Mouse (Mus musculus) adrenal gland, postnatal 36 days (tissue): ENCODE measurements around the gene Mttp. TPM values are rescaled to one million over a fixed set of nuclear protein-coding genes. Genes with fewer than 3 reads are reported as not detected.
"Not testable (repeated sequence)": the region's sequence is repeated elsewhere in the genome, so short reads cannot be mapped to it uniquely, and the experiment has no call there.

Experiments used
- DNase-seq, 2 experiments: peaks; one replicate each; pipeline ENCODE4 v3.0.0; 2021; ENCODE audit warnings: mixed read lengths in 1 of 2
- long read RNA-seq, 2 experiments: library from polyadenylated mRNA; stranded (forward); transcript quantifications; one replicate each; pipeline ENCODE4 v2.0.0; 2021; ENCODE audit warnings: borderline sequencing depth in 2 of 2
- total RNA-seq, 2 experiments: library from RNA; stranded (reverse); gene quantifications; 2 replicates each; pipeline ENCODE4 v1.2.3; 2021

The Mttp gene
- total RNA-seq, result 10 to 100 TPM in 1 of 2 experiments, 1 to 10 TPM in 1; 6.5 to 15.9 TPM
- long read RNA-seq, experiment 1, partial matches to known transcripts, result 1 of 22 reads
- long read RNA-seq, experiment 1, other reads (novel, unspliced or antisense), result 21 of 22 reads
- long read RNA-seq, experiment 2, partial matches to known transcripts, result 2 of 4 reads
- long read RNA-seq, experiment 2, other reads (novel, unspliced or antisense), result 2 of 4 reads

DNA sequence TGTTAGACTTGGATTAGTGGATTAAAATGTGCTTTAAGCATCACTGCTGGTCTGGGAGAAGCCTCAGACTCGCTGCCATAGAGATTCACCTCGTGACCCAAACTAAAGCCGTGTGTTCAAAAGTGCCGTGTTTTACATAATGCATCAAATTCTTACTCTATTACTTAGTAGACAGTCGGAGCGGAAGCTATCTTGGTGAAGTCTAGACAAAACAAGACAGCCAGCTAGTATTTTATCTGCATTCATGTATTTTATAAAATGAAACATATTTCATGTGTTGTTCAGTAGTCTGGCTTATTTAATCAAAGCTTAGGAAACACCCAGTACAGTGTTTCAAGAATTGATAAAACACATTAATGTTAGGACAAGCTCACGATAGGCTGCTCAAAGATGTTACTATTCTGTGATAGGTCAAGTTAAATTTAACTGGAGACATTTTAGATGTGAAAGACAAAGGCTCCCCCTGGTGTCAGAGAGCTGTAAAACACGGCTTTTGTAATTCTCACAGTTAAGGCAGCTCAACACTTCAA is at the start of gene Mttp:
TSS of gene Mttp (minus strand) at position 327 of the 530 bp plus-strand sequence.
- peak; percentile 61 to 81 for DNase-seq

GRCm38 (mm10) chr3:138193683-138194302 is 49.0 kb upstream of the Mttp start, which contains the start of gene 4930579F01Rik:
4930579F01Rik (minus strand) TSS chr3:138193825.
- DNase-seq, result no peak

DNA sequence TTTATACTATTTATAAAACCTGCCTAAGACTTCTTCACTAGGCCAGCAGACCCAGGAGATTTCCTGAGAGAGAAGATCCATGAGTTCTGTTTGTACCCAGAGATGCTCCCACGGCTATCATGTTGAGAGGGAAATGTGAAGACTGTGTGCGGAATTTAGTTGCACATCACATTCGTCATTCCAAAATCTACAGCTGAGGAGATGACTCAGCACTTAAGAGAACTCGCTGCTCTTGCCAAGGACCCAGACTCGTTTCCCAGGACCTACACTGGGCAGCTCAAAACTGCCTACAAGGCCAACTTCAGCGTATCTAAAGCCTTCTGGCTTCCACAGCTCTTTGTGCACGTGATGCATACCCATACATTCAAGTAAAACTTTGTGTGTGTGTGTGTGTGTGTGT is 47.5 kb upstream of the Mttp start:
- peak; percentile 51 to 66 for DNase-seq

- DNase-seq, result no peak
Measured at GRCm38 (mm10) chr3:138185995-138186930, 41.5 kb upstream of the Mttp start.

- DNase-seq, result no peak
Measured at GRCm38 (mm10) chr3:138185290-138185689, 40.5 kb upstream of the Mttp start.

DNA sequence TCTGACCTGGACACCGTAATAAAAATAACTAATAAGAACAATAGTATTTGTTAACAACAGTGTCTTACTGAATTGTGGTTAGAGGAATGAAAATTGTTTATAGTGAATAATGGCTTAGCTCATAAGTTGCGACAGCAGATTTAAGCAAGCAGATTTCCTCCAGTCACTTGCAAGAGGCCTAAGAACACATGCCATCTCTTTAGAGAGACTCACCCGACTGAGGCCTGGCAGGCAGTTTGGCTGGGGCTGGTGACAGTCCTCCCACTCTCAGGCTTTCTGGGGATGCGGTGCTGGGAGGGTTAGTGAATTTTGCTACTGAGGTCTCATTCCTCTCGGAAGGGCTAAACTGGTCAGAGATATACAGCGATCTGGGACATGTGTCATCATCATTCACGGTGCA is 38.6 kb upstream of the Mttp start:
- DNase-seq, result no peak

DNA sequence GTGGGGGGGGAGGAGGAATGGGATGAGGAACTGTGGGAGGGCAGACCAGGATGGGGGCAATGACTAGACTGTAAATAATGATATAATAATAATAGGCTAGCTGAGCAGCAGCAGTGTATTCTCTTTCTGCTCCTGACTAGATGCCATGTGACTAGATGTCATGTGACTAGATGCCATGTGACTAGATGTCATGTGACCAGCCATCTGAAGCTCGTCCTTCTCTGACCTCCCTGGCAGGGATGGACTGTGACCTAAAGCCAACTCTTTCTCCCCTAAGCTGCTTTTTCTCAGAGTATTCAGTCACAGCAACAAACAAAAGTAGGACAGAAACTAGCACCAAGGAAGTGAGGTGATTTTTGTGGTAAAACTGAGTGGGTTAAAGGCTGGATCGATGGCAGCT is 37.3 kb upstream of the Mttp start:
- no peak for DNase-seq

DNA sequence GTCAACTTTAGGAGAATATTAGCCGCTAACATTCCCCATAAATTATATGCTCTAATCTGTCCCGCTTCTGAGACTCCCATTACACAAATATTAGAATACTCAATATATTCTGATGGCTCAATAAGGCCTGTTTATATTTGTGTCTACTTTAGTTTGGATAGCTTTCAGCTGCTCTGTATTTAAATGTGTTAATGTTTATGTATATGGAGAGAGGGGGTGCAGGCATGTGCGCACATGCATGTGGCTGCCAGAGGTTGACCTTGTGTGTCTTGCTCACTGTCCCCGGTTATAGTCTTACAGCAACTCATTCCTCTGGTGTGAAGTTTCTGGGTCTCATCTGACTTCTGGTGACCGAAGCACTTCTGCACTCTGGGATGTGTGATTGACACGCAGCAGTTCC is 30.8 kb upstream of the Mttp start:
- DNase-seq, result no peak

- no peak for DNase-seq
Measured at GRCm38 (mm10) chr3:138173291-138173690, 28.5 kb upstream of the Mttp start.

DNA sequence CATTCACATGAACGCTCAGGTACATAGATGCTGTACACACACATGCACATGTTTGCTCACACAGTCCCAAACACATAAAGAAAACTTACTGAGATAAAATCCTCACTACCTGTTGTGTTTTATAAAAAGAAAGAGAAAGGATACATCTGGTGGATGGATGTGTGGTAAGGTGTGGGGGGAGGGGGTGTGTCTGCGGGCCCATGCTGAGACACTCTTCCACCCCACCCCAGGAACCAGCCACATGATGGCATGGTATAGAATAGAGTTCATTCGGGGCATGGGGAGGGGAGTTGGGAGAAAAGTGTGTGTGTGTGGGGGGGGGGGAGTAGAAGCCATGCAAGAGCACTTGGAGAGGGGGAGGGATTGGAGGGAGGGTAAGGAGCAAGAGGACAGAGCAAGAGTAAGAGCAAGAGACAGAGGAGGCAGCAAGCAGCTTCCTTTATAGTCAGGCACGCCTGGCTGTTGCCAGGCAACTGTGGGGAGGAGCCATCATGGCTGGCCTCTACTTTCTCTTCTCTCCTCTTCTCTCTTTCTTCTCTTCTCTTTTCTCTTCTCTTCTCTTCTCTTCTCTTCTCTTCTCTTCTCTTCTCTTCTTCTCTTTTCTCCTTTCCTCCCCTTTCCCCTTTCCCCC is 17.9 kb upstream of the Mttp start:
- DNase-seq, result peak in 1 of 2 experiments; percentile 20

GRCm38 (mm10) chr3:138161623-138162022 is 16.9 kb upstream of the Mttp start:
- no peak for DNase-seq

- no peak for DNase-seq
Measured at GRCm38 (mm10) chr3:138156651-138157050, 11.9 kb upstream of the Mttp start.

DNA sequence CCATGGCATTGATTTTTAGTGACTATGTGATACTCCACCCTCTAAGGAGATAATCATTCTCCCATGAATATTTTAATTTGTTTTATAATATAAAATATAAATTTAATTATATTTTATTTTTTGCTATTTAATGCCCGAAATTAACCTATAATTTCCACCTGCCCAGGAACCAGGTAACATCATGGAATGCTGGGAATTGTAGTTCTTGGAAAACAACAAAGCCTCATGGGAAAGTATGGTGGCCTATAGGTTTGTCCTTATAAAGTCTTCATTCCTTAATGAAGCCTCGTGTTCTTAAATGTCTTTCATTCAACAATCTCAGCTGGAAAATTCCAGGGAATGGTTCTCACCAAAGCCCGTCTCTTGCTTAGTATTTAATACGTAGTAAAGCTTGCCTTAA is 10.3 kb upstream of the Mttp start:
- no peak for DNase-seq

GRCm38 (mm10) chr3:138148811-138149210 is 4.0 kb upstream of the Mttp start:
- DNase-seq, result no peak

DNA sequence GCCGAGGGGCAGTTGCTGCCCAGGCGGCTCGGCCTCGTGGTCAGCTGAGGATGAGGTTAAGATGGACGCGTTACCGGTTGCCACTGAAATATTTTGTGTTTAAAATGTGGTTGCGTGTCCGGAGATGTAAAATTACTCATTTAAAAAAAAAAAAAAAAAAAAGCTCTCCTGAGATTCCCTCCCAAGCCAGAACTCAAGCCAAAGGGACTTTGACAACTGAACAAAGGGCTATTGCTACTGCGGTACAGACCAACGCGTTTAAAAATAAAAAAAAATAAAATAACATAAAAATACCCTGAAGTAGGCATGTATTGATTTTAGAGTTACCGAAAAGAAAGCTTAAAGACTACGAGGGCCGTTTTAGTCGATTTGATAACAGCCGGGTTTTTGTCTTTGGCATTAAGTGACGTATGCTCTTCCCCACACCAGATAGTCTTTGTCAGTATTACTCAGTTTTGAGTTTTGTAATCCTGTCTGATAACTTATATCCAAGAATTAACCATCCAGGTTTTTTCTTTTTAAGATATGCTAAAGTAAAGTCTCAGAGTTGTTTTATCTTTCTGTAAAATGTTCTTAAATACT is 617 bp downstream of the Mttp start:
- DNase-seq, result no peak

- peak; percentile 98 to 99 for DNase-seq
Measured at GRCm38 (mm10) chr3:138143315-138144059, 1.3 kb downstream of the Mttp start, which contains the start of gene Trmt10a. Trmt10a (plus strand) TSS chr3:138143448.

DNA sequence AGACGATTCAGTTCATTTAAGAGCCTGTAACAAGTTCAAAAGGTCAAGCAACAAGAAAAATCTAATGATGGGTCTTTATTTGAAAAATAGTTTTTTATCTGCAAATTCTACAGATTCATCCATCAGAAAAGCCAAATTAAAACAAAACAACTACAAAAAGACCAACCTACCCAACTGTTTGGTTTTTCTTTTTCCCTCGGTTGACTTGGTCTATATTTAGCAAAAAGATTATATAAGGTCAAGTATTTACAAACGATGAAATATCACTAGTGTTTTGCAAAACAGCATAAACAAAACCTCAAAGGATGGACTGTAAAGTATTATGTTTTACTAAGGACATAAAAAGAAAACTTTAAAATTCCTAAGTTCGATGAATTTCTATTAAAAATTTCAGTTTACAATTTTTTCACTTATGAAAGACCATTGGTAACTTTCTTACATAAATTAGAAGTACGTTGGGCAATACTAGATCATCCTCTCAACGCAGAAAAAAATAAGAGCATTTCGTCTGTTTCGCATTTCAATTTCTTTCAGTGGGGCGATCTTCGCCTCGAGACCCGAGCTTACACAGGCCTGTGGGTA is 1.9 kb downstream of the Mttp start:
- DNase-seq, result no peak

DNA sequence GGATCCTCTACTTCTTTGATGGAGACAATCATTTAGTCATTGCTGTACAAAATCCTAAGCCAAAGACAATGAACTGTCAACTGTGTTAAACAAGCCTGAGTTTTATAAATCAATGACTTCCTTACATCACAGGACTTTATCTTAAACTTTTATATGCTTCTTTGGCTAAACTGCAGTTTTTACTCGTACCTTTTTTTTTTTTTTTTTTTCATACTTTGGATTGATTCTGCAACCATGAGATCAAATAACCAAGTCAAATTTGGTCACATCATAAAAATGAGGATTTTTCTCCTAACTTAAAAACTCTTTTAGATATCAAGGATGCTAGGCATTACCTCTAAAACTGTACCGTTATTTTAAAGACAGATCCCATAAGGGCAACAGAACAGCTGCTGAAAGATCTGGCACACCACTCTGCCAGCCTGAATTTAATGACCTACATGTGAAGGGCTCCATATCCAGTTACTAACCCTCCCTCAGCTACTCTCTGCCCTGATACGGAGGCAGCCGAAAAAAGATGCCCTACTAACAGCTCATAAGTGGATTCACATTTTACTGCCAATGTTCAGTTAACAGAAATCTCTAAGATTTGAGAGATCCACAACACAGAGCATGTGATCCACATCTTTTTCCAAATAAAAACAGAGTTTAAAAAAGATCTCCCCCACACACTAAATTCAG is 2.6 kb downstream of the Mttp start:
- peak in 1 of 2 experiments; percentile 7 for DNase-seq

DNA sequence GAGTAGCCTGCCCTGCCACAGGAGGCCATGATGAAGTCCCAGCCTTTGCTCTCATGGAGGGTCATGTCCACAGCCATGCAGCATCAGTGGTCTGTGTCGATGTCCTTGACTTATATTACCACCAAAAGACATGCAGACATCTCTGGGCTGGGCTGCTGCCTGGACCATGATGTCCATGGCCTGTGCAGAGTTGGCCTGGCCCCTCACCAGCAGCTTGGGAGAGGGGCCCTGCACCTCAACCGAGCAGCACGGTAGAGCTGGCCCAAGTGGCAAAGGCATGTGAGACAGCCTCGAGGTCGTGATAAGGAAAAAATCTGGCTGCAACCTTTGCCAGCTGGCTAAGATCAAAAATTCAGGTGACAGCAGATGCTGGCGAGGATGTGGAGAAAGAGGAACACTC is 5.1 kb downstream of the Mttp start:
- DNase-seq, result no peak

- DNase-seq, result not testable (repeated sequence)
Measured at GRCm38 (mm10) chr3:138138146-138138545, 6.6 kb downstream of the Mttp start.
